Mouse (Mus musculus) stomach, postnatal 0 days (tissue): Measurements from ENCODE around the gene Lrrc17.

Experiments used
- CTCF ChIP-seq: IDR thresholded peaks from 2 replicates; pipeline ENCODE4 v1.5.1; 2016; ENCODE audit warnings: antibody characterized with exemption, low read depth, mild to moderate bottlenecking, moderate library complexity
- EP300 ChIP-seq: optimal IDR thresholded peaks from 2 replicates; pipeline ENCODE3; 2016; ENCODE audit warnings: antibody characterized with exemption

DNA sequence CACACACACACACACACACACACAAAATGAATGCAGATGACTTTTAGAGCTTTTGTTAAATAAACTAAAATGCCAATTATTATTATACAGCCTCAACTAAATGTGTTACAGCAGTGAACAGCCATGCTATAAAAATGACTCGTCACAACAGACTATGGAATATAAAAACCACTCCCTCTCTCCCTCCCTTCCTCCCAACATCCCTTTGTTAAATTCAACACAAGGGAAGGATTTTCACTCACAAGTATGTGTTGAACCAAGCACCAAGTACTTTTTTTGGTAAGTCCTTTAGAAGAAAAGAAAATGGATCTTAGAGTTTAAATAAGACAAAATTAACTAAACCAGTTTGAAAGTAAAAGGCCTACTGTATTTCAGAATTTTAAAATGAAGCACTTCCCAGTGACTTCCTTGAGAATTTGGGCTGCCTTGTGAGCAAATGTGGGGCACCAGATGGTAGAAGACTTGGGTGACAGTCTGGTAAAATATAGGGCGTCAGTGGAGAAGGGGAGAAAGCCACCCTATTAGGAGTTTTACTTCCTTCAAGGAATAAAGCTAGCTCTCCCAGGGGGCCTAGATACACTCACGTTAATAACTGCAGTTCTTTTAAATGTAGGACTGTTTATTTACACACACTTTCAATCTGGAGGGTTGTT lies 29.5 kb downstream of the Lrrc17 start:
- TF ChIP-seq CTCF (no peak), EP300 (no peak)
